Mouse (Mus musculus) erythroblast, embryonic 14.5 days (primary cell): ENCODE results near the gene Sec23a.

ENCODE experiments used
- GATA1 ChIP-seq: IDR thresholded peaks from 2 replicates; pipeline ENCODE4 v1.6.1; 2012; ENCODE audit warnings: low read length, inconsistent platforms, mixed read lengths
- TAL1 ChIP-seq: IDR thresholded peaks from 3 replicates; pipeline ENCODE4 v1.6.1; 2012; ENCODE audit warnings: low read length, inconsistent platforms, mixed read lengths

- TF ChIP-seq TAL1 (no peak), GATA1 (no peak)
Observed at GRCm38 (mm10) chr12:58934580-58934979, 77.2 kb downstream of the Sec23a start.
